Mouse (Mus musculus): ENCODE measurements around the gene Spag7. TPM values are rescaled to one million over a fixed set of nuclear protein-coding genes. Genes with fewer than 3 reads are reported as not detected.

The Spag7 gene
- polyA plus RNA-seq, 1 experiment from 2014 or later, result 107 TPM

- Histone ChIP-seq H3K36me3 (replicated peaks; ENCODE audit: control insufficient read depth, insufficient read depth, low read depth, low read length) (no peaks in the 10 kb centered on the region; the same call in 1 of the 2 replicates), H3K4me2 (ENCODE audit: low read depth, low read length) (no peak overlapping the region), H3K9ac (replicated peaks; ENCODE audit: low read length) (no peak overlapping the region), H3K4me1 (ENCODE audit: control insufficient read depth, insufficient read depth, low read length) (no peaks in the 10 kb centered on the region), H3K9me3 (replicated peaks; ENCODE audit: control insufficient read depth, low read length) (no peaks in the 10 kb centered on the region), H3K27ac (replicated peaks; ENCODE audit: low read depth, low read length) (no peak overlapping the region), H3K27me3 (ENCODE audit: control insufficient read depth, insufficient read depth, low read length) (no peaks in the 10 kb centered on the region), H3K4me3 (ENCODE audit: low read depth, low read length) (no peak overlapping the region)
- DNase-seq (ENCODE audit: low spot score) (no peak), ATAC-seq (replicated peaks; ENCODE audit: insufficient number of reproducible peaks, low FRiP score, low TSS enrichment, low read depth) (no peak)
- WGBS, result 49% methylated on average over 2 of the region's 2 CpGs
Measured at GRCm38 (mm10) chr11:70678576-70678975, 9.4 kb upstream of the Spag7 start.

DNA sequence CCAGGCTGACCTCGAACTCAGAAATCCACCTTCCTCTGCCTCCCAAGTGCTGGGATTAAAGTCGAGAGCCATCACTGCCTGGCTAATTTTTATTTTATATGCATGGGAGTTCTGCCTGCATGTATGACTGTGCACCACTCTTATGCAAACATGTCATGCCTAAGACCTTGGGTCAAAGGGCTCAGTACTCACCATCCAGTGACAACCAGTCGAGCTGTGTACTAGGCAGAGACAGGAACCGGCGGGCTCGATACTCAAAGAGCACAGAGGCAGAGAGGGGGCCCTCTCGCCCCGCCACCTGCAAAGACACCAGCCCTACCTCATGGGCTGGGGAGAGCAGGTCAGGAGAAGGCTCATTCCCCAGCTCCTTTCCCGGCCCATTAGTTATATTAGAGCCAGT is 8.9 kb upstream of the Spag7 start:
- Histone ChIP-seq H3K36me3 (replicated peaks; ENCODE audit: control insufficient read depth, insufficient read depth, low read depth, low read length) (no peaks in the 10 kb centered on the region; the same call in 1 of the 2 replicates), H3K27me3 (ENCODE audit: control insufficient read depth, insufficient read depth, low read length) (no peaks in the 10 kb centered on the region), H3K27ac (replicated peaks; ENCODE audit: low read depth, low read length) (no peak overlapping the region), H3K4me1 (ENCODE audit: control insufficient read depth, insufficient read depth, low read length) (no peaks in the 10 kb centered on the region), H3K4me2 (ENCODE audit: low read depth, low read length) (no peak overlapping the region), H3K4me3 (ENCODE audit: low read depth, low read length) (no peak overlapping the region), H3K9ac (replicated peaks; ENCODE audit: low read length) (no peak overlapping the region), H3K9me3 (replicated peaks; ENCODE audit: control insufficient read depth, low read length) (no peaks in the 10 kb centered on the region)
- 74% methylated on average over 9 of the region's 9 CpGs for WGBS
- ATAC-seq (replicated peaks; ENCODE audit: insufficient number of reproducible peaks, low FRiP score, low TSS enrichment, low read depth) (no peak), DNase-seq (ENCODE audit: low spot score) (no peak)

GRCm38 (mm10) chr11:70674501-70674900 is 5.3 kb upstream of the Spag7 start:
- no peaks in the 10 kb centered on the region; the same call in 1 of the 2 replicates for H3K36me3 ChIP-seq (replicated peaks; ENCODE audit: control insufficient read depth, insufficient read depth, low read depth, low read length)
- DNase-seq (ENCODE audit: low spot score), result no peak
- ATAC-seq (replicated peaks; ENCODE audit: insufficient number of reproducible peaks, low FRiP score, low TSS enrichment, low read depth), result no peak
- no peaks in the 10 kb centered on the region for H3K4me1 ChIP-seq (ENCODE audit: control insufficient read depth, insufficient read depth, low read length)
- no peaks in the 10 kb centered on the region for H3K27me3 ChIP-seq (ENCODE audit: control insufficient read depth, insufficient read depth, low read length)
- no peak overlapping the region for H3K4me3 ChIP-seq (ENCODE audit: low read depth, low read length)
- no peak overlapping the region for H3K4me2 ChIP-seq (ENCODE audit: low read depth, low read length)
- no peak overlapping the region for H3K27ac ChIP-seq (replicated peaks; ENCODE audit: low read depth, low read length)
- H3K9me3 ChIP-seq (replicated peaks; ENCODE audit: control insufficient read depth, low read length), result no peaks in the 10 kb centered on the region
- no peak overlapping the region for H3K9ac ChIP-seq (replicated peaks; ENCODE audit: low read length)
- 68% methylated on average over 11 of the region's 11 CpGs for WGBS

DNA sequence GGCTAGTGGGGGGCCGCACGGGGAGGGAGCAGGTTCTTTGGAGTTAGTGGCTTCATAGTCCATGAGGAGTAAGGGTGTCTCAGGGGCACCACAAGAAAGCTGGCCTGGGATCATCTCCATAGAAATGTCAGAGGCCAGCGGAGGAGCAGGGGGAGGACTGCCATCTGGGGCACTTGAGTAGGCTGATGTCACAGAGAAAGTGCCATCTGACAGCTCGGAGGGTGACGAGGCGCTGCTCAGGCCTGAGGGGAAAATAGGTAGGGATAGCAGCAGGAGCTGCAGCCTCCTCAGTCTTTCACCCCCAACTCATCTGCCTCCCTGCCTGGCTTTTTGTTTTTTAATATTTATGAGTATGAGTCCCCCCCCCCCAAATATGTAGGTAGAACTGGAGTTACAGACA is 4.8 kb upstream of the Spag7 start:
- Histone ChIP-seq H3K9me3 (replicated peaks; ENCODE audit: control insufficient read depth, low read length) (no peaks in the 10 kb centered on the region), H3K27me3 (ENCODE audit: control insufficient read depth, insufficient read depth, low read length) (no peaks in the 10 kb centered on the region), H3K36me3 (replicated peaks; ENCODE audit: control insufficient read depth, insufficient read depth, low read depth, low read length) (no peaks in the 10 kb centered on the region; the same call in 1 of the 2 replicates), H3K4me2 (ENCODE audit: low read depth, low read length) (no peak overlapping the region), H3K4me3 (ENCODE audit: low read depth, low read length) (no peak overlapping the region), H3K4me1 (ENCODE audit: control insufficient read depth, insufficient read depth, low read length) (no peaks in the 10 kb centered on the region), H3K27ac (replicated peaks; ENCODE audit: low read depth, low read length) (no peak overlapping the region), H3K9ac (replicated peaks; ENCODE audit: low read length) (no peak overlapping the region)
- WGBS, result 70% methylated on average over 6 of the region's 6 CpGs
- ATAC-seq (replicated peaks; ENCODE audit: insufficient number of reproducible peaks, low FRiP score, low TSS enrichment, low read depth), result no peak
- DNase-seq (ENCODE audit: low spot score), result no peak

DNA sequence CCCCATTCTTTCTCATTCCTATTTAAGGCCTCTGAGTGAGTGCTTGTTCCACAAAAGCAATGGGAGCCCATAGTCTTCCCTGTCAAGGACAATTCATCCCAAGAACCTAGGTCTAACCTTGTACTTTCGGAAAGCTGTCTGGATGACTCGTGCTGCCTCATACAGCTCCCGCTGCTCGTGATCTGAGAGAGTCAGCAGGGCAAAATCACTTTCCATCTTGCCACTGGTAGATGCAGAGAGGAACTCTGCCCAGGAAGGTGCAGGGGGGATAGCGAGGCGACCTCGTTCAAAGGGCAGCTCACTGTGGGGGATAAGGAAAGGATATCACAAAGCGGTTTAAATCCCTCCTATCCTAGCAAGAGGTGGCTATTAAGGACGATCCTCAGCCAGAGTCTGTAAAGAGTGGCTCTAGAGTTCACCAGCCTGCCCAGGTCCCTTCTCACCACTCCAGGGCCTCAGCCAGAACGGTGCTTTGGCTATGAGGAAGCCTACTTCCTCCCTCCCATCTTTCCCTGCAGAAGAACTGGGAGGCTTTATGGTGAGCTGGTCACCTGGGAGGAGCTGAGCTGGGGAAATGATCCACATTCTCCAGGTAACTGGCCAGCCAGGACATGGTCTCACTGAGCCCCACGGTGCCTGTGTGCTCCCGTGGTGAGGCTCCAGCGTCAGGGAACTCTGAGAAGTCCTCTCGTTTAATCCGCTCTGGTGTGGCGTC is 2.3 kb upstream of the Spag7 start:
- 85% methylated on average over 16 of the region's 16 CpGs for WGBS
- no peak for ATAC-seq (replicated peaks; ENCODE audit: insufficient number of reproducible peaks, low FRiP score, low TSS enrichment, low read depth)
- Histone ChIP-seq H3K9me3 (replicated peaks; ENCODE audit: control insufficient read depth, low read length) (no peaks in the 10 kb centered on the region), H3K27me3 (ENCODE audit: control insufficient read depth, insufficient read depth, low read length) (no peaks in the 10 kb centered on the region), H3K36me3 (replicated peaks; ENCODE audit: control insufficient read depth, insufficient read depth, low read depth, low read length) (no peaks in the 10 kb centered on the region; the same call in 1 of the 2 replicates), H3K4me1 (ENCODE audit: control insufficient read depth, insufficient read depth, low read length) (no peaks in the 10 kb centered on the region), H3K9ac (replicated peaks; ENCODE audit: low read length) (no peak overlapping the region), H3K27ac (replicated peaks; ENCODE audit: low read depth, low read length) (no peak overlapping the region), H3K4me2 (ENCODE audit: low read depth, low read length) (no peak overlapping the region), H3K4me3 (ENCODE audit: low read depth, low read length) (no peak overlapping the region)
- DNase-seq (ENCODE audit: low spot score), result no peak

GRCm38 (mm10) chr11:70670483-70670882 is 1.3 kb upstream of the Spag7 start:
- no peaks in the 10 kb centered on the region for H3K9me3 ChIP-seq (replicated peaks; ENCODE audit: control insufficient read depth, low read length)
- no peaks in the 10 kb centered on the region; the same call in 1 of the 2 replicates for H3K36me3 ChIP-seq (replicated peaks; ENCODE audit: control insufficient read depth, insufficient read depth, low read depth, low read length)
- H3K4me3 ChIP-seq (ENCODE audit: low read depth, low read length), result peak overlapping the region; percentile 49
- no peaks in the 10 kb centered on the region for H3K4me1 ChIP-seq (ENCODE audit: control insufficient read depth, insufficient read depth, low read length)
- peak overlapping the region; percentile 71 for H3K9ac ChIP-seq (replicated peaks; ENCODE audit: low read length)
- H3K27ac ChIP-seq (replicated peaks; ENCODE audit: low read depth, low read length), result 0 out of 2 replicates have a peak overlapping the region, but pooled peaks have one; percentile 5
- ATAC-seq (replicated peaks; ENCODE audit: insufficient number of reproducible peaks, low FRiP score, low TSS enrichment, low read depth), result no peak
- no peaks in the 10 kb centered on the region for H3K27me3 ChIP-seq (ENCODE audit: control insufficient read depth, insufficient read depth, low read length)
- no peak for DNase-seq (ENCODE audit: low spot score)
- WGBS, result 42% methylated on average over 14 of the region's 14 CpGs
- H3K4me2 ChIP-seq (ENCODE audit: low read depth, low read length), result peak overlapping the region; percentile 68

DNA sequence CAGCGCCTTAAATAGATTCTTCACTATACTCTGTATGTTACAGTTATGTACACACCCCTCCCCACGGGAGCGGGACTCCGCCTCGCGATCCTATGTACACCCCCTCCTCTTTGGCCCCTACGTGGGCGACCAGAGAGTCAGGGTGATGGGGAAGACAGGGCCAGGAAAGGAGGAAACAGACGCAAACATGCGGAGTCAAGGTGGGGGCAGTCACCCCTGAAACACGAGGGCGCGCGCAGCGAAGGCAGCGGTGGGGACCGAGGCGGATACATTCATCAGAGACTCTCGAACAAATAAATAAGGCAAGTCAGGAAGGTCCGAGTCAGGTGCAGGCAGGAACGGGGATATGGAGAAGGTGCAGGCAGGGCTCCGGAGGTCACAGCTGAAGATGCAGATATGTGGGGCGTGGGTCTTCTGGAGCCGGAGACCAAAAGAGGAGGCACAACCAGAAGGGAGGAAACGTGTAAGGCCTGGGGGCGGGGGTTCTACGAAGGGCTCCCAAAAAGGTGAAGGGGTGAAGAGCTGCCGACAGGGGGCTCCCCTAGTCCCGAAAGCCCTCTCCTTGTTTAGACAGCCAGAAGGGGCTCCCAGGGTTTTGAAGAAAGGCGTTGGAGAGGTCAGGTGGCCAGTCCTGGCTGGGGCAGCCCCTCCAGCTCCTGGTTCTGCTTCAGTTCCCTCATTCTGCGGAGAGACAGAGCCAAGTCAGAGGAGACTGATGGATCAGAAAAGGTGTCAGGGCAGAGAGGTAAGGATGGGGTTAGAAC is 548 bp upstream of the Spag7 start:
- no peaks in the 10 kb centered on the region; the same call in 1 of the 2 replicates for H3K36me3 ChIP-seq (replicated peaks; ENCODE audit: control insufficient read depth, insufficient read depth, low read depth, low read length)
- no peaks in the 10 kb centered on the region for H3K9me3 ChIP-seq (replicated peaks; ENCODE audit: control insufficient read depth, low read length)
- H3K4me2 ChIP-seq (ENCODE audit: low read depth, low read length), result peak overlapping the region; percentile 68
- no peaks in the 10 kb centered on the region for H3K4me1 ChIP-seq (ENCODE audit: control insufficient read depth, insufficient read depth, low read length)
- peak overlapping the region; percentile 49 for H3K4me3 ChIP-seq (ENCODE audit: low read depth, low read length)
- peak overlapping the region; percentile 86 for H3K27ac ChIP-seq (replicated peaks; ENCODE audit: low read depth, low read length)
- peak; percentile 35 for ATAC-seq (replicated peaks; ENCODE audit: insufficient number of reproducible peaks, low FRiP score, low TSS enrichment, low read depth)
- H3K9ac ChIP-seq (replicated peaks; ENCODE audit: low read length), result peak overlapping the region; percentile 71
- peak; percentile 87 for DNase-seq (ENCODE audit: low spot score)
- WGBS, result under 1% methylated on average over 31 of the region's 31 CpGs
- H3K27me3 ChIP-seq (ENCODE audit: control insufficient read depth, insufficient read depth, low read length), result no peaks in the 10 kb centered on the region

- no peaks in the 10 kb centered on the region for H3K9me3 ChIP-seq (replicated peaks; ENCODE audit: control insufficient read depth, low read length)
- peak overlapping the region; percentile 59 for H3K9ac ChIP-seq (replicated peaks; ENCODE audit: low read length)
- H3K36me3 ChIP-seq (replicated peaks; ENCODE audit: control insufficient read depth, insufficient read depth, low read depth, low read length), result peaks cover 4% of the 10 kb centered on the region
- peak overlapping the region; percentile 71 for H3K4me2 ChIP-seq (ENCODE audit: low read depth, low read length)
- no peak for DNase-seq (ENCODE audit: low spot score)
- peak; percentile 54 for ATAC-seq (replicated peaks; ENCODE audit: insufficient number of reproducible peaks, low FRiP score, low TSS enrichment, low read depth)
- H3K4me1 ChIP-seq (ENCODE audit: control insufficient read depth, insufficient read depth, low read length), result no peaks in the 10 kb centered on the region
- no peaks in the 10 kb centered on the region for H3K27me3 ChIP-seq (ENCODE audit: control insufficient read depth, insufficient read depth, low read length)
- peak overlapping the region; percentile 51 for H3K4me3 ChIP-seq (ENCODE audit: low read depth, low read length)
- peak overlapping the region; percentile 77 for H3K27ac ChIP-seq (replicated peaks; ENCODE audit: low read depth, low read length)
- WGBS, result 2% methylated on average over 15 of the region's 15 CpGs
Measured at GRCm38 (mm10) chr11:70668335-70668770, 863 bp downstream of the Spag7 start.
